Mouse (Mus musculus): ENCODE data around the gene Fxr2.

- TF ChIP-seq CTCF (IDR thresholded peaks at IDR 0.05; ENCODE audit: insufficient read depth, low read length) (no peak), POLR2A (IDR thresholded peaks at IDR 0.05; ENCODE audit: borderline replicate concordance, extremely low read depth, low read depth, low read length) (no peak)
These were observed 16.0 kb upstream of the Fxr2 start for GRCm38 (mm10) chr11:69616781-69617180.
